Mouse (Mus musculus) gastrocnemius, postnatal 25 days (tissue): ENCODE results near the gene Mvb12b. TPM values are rescaled to one million over a fixed set of nuclear protein-coding genes. Genes with fewer than 3 reads are reported as not detected.
"Not testable (repeated sequence)": the region's sequence is repeated elsewhere in the genome, so short reads cannot be mapped to it uniquely, and the experiment has no call there.

Source experiments
- DNase-seq: peaks from one replicate; pipeline ENCODE4 v3.0.0; 2022
- long read RNA-seq, 2 experiments: library from polyadenylated mRNA; stranded (forward); transcript quantifications; one replicate each; pipeline ENCODE4 v2.0.0; 2021
- total RNA-seq, 2 experiments: library from RNA; stranded (reverse); gene quantifications; 1 replicate in 1 of 2; 2 replicates in 1 of 2; pipeline ENCODE4 v1.2.3; 2021

The Mvb12b gene
- total RNA-seq, result 10 to 100 TPM; 18.6 to 23.0 TPM
- long read RNA-seq, experiment 1, partial matches to known transcripts, result 0 of 7 reads
- long read RNA-seq, experiment 1, other reads (novel, unspliced or antisense), result 6 of 7 reads
- long read RNA-seq, experiment 2, partial matches to known transcripts, result 0 of 4 reads
- long read RNA-seq, experiment 2, other reads (novel, unspliced or antisense), result 3 of 4 reads

- peak; percentile 68 for DNase-seq
Measured at GRCm38 (mm10) chr2:33887328-33888099, at the start of gene Mvb12b. Mvb12b (minus strand) TSS chr2:33887946.

DNA sequence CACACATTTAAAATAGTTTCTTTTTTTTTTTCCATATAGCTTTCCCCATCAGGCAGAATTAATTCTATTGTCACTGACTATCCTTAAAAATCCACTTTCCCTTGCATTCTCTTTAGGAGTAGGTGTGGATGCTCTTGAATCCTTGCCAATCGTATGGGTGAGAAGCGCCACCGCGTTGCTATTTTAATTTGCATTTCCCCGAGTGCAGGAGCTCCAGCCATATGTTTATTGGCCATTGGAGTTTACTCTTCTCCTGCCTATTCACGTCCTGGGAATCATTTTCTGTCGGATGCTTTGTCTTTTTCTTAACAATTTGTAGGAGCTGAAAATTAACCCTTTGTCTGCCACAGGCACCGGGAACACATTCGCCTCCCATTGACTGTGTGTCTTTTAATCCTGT, 48.0 kb upstream of the Mvb12b start:
- no peak for DNase-seq

GRCm38 (mm10) chr2:33933606-33934510, 46.1 kb upstream of the Mvb12b start:
- no peak for DNase-seq

DNA sequence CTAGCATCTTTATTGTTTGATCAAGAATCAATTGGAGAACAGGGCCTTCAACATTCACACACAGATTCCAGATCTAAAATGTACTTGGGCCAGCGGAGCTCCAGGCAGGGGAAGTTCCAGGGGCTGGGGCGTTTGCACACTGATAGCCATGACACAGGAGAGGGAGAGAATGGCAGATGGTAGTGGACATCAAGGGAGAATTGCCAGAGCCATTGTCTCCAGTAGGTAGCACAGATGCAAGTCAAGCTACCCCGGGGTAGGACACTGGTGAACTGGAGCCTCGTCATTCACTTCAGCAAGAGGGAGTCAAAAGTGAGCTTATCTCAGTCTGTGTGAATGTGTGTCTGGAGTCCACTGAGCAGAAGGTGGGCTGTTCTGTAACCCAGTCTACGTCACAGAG, 43.4 kb upstream of the Mvb12b start:
- no peak for DNase-seq

DNA sequence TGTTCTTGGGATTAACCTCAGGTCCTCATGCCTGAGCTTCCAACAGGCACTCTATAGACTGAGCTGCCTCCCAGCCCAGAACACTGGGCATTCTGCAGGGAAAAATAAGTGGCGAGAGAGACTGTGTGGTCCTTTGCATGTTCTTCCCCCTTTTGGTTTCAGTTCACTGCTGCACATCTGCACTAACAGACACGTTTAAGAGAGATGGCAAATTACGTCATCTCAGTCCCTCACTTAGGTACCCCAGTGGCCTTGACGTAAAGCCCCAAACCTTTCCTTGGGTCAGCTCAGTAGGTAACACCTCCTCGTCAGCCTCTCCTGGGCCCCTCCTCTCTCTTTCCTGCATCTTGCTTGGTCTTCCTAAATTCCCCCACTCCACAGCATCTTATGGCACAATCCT, 37.5 kb upstream of the Mvb12b start:
- no peak for DNase-seq

GRCm38 (mm10) chr2:33923482-33923881, 35.7 kb upstream of the Mvb12b start:
- DNase-seq, result no peak

DNA sequence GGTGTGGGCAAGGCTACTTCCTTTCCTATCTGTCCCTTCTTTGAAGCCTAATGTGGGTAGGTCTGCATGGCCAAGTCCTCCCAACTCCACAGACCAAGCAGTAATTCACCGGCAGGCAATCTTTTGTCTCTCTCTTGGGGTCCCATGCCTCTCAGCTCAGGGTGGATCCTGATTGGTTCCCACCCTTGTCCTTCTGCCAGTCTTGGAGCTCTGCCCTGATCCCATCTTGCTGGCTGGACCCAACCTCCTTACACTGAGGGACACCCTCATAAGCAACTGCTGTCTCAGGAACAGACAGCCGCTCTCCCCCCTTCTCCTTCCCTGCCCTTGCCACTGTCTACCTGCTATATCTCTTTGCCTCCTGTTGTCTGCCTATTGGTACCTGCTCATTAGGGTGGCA, 34.7 kb upstream of the Mvb12b start:
- DNase-seq, result no peak

DNA sequence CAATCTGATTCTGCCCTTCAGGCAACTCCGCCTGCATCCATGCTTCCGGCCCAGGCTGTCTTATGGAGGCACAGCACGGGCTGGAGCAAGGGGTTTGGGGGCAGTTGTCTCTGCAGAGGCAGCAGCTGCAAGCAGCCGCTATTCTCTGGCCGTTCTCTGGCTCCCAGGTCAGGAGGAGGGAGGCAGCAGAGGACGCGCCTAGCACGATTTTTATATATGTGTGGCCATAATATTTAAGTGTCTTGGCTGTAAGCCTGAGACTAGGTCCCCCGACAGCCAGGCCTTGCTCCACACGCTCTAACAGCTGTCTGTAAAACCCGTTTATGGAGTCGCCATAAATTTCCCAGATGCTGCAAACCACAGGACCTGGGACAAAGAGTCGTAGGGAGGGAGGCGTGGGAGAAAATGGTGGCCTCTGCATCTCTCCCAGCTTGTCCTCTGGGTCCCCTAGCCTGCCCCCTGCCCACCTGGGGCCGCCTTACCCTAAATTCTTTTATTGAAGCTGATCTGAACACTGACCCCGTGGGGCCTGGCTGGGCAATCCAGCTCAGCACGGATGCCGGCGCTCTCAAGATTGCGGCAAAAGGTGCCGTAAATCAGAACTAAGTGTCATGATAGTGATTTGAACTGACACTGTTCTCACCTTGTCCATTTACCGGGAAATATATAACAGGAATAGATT, 32.3 kb upstream of the Mvb12b start:
- no peak for DNase-seq

DNA sequence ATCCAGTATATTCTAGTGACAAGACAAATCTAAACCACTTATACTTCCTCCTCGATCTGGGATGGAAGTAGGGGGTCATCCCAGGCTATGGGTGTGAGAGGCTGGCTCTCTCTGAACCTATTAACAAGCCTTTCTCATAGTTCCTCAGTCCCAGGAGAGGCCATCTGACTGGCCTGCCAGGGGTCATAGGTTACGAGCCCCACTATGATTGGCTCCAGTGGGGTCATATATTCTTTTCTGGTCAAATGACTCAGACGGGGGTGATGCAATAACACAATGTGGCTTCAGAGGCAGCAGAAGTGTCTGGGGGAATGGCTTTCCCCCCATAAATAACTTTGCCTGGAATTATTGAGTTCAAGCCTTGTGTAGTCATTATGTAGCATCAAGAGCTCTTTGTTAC, 31.1 kb upstream of the Mvb12b start:
- DNase-seq, result no peak

DNA sequence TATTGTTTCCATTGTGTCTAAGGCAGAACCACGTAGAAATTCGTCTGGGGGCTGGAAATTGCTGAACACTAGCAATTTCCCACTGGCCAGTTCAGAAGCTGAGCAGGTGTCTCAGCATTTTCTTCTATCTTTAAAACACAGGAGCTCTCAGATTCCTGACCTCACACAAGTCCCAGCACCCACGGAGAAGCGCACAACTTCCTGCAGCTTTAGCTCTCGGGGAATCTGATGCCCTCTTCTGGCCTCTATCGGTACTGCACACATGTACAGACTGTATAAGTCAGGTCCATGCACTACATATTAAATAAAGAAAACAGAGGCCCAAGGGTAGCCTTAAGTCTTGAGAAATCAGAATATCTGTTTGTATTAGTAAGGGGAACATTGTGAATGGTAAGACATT, 30.6 kb upstream of the Mvb12b start:
- no peak for DNase-seq

DNA sequence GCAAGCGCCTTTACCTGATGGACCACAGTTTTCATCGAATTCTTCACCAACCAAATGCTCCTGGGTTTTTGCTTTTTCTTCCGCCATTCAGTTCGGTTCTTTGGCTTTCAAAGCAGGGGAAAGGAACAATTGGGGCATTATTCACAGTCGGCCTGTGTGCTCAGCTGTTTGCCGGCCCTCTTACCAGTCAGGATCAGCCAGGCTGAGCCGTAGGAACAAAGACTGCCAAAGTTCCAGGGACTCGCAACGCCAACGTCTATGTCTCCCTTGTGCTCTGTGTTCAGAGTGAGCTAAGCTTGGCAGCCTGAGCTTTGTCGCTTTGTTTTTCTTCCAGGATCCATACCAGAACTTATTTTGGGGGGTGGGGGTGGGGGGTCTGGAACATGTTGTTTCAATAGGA, 28.9 kb upstream of the Mvb12b start:
- DNase-seq, result no peak

DNA sequence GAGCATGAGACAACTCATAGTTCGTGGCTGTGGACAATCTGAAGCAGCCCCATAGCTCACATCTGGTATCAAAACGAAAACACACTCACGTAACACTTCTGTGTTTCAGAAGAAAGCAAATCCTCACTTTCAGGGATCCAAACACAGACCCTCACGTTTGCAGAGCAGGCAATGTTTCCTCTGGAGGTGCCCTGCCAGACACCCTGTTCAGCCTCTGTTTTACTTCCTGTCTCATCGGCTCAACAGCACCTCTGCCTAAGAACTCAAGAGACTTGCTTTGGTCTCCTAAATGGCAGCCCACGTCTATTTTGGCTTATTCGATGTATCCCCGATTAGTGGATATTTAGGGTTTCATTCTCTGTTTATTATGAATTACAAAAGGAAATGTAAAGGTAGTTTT, 27.3 kb upstream of the Mvb12b start:
- no peak for DNase-seq

GRCm38 (mm10) chr2:33914334-33914733, 26.6 kb upstream of the Mvb12b start:
- DNase-seq, result no peak

- not testable (repeated sequence) for DNase-seq
Measured at GRCm38 (mm10) chr2:33913598-33913997, 25.9 kb upstream of the Mvb12b start.

DNA sequence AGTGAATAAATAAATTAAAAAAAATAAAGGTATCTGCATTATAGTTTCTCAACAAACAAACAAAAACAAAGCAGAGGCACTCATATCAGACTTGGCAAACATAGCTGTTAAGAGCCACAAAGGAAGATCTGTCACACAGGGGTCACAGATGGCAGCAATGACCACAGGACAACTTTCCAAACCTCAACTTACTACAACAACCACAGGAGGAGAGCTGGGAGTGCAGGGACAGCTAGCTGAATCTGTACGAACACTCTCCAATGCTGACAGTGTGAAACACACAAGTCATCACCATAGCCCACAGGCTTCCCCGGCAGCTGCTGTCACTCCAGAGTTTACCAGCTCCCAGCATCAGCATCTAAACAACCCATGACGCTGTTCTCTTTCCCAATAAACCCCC, 25.0 kb upstream of the Mvb12b start:
- no peak for DNase-seq

- peak; percentile 13 for DNase-seq
Measured at GRCm38 (mm10) chr2:33908374-33908773, 20.6 kb upstream of the Mvb12b start.

- no peak for DNase-seq
Measured at GRCm38 (mm10) chr2:33907174-33907573, 19.4 kb upstream of the Mvb12b start.

DNA sequence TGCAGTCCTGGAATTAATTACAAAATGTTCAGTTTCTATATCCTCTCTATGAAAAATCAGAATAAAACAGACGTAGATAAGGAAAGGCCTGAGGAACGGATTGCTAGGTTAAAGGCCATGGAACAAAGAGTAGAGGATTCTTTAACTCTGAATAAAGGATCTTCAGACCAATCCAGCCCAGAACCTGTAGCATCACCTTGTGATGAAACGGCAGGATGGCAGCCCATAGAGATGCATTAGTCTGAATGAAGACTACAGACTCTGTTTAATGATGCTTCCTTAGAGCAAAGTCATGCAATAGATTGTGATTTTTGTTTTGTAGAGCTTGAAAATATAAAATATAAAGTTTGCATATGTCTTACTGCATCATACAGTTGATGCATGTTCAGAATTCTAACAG, 8.1 kb upstream of the Mvb12b start:
- DNase-seq, result no peak

GRCm38 (mm10) chr2:33893151-33893550, 5.4 kb upstream of the Mvb12b start:
- no peak for DNase-seq

DNA sequence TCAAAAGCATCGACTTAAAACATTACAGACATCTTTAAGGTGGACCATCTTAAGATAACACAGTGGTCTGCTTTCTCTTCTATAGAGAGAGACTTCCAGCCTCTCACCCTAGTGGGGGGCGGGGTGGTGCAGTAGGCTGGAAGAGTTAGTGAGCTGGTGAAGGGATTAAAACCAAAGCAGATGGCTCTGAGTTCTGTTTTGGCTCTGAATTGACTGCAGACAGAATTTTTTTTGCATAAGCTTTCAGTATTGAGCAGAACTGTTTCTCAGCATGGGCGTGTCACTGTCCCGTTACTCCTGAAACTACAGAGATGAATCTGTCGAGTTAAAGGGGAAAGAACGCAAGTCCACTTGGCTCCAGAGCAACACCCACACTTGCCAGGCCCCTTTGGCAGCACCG, 4.6 kb upstream of the Mvb12b start:
- no peak for DNase-seq

- no peak for DNase-seq
Measured at GRCm38 (mm10) chr2:33888100-33888385, 297 bp upstream of the Mvb12b start.
